Mouse (Mus musculus): ENCODE results near the gene Hspb8. TPM values are rescaled to one million over a fixed set of nuclear protein-coding genes. Genes with fewer than 3 reads are reported as not detected.
"Not testable (repeated sequence)": the region's sequence is repeated elsewhere in the genome, so short reads cannot be mapped to it uniquely, and the experiment has no call there.

The Hspb8 gene
- polyA plus RNA-seq, 1 experiment = 0.51 TPM

DNA sequence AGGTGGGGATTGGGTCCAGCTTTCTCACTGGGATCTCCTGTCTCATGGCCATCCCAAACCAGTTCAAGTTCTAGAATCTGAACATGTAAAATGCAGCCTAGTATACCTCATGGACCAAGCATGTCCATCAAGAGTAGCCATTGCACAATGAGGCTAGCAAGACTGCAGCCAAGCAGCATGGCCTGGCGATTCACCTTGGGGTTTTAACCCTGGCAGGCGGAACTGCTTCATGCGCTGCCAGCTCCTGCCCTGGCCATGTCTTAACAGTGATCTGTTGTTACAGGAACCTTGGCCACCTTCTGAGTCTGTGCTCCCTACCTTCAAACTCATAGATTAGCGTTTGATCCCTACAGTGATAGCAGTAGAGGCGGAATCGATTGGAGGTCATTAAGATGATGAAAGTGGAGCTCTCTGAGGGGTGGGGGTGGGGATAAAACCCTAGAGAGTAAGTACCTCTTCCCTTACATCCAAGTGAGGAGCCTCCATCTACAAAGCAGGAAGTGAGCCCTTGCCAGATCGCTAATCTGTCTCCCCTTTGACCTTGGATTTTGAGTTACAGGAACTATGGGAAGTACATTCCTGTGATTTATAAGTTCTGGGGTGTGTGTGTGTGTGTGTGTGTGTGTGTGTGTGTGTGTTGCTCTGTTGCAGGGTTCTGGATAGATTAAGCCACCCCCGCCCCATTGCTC is 22.5 kb downstream of the Hspb8 start:
- H3K4me1 ChIP-seq (ENCODE audit: control insufficient read depth, insufficient read depth, low read length) = no peaks in the 10 kb centered on the region
- no peak for TF ChIP-seq CTCF (IDR thresholded peaks at IDR 0.05; ENCODE audit: low read depth, low read length)
- no peak for TF ChIP-seq POLR2A (IDR thresholded peaks at IDR 0.05; ENCODE audit: borderline replicate concordance, low read depth, low read length)
- H3K4me3 ChIP-seq (ENCODE audit: insufficient read depth, low read length) = no peak overlapping the region
- H3K27ac ChIP-seq (ENCODE audit: insufficient read depth, low read depth, low read length) = no peak overlapping the region

DNA sequence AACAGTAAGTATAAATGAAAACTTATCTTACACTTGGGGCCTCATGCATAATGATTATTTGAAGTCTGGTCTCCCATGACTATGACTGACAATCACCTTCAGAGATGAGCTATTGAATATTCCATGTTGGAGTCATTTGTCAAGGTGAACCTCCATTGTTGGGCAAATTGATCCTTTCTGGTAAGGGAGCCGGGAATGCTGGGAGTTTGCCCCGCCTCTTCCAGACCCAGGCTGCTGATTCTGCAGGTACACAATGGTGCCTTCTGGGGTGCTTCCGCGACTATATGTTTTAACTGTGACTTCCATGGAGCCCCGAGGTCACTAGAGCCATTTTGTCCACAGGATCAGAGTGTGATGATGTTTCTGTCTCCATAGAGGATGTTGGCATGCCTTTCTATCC is 26.6 kb downstream of the Hspb8 start:
- Histone ChIP-seq H3K4me1 (ENCODE audit: control insufficient read depth, insufficient read depth, low read length) (no peaks in the 10 kb centered on the region), H3K27ac (ENCODE audit: insufficient read depth, low read depth, low read length) (no peak overlapping the region), H3K4me3 (ENCODE audit: insufficient read depth, low read length) (no peak overlapping the region)
- TF ChIP-seq POLR2A (IDR thresholded peaks at IDR 0.05; ENCODE audit: borderline replicate concordance, low read depth, low read length) (no peak), CTCF (IDR thresholded peaks at IDR 0.05; ENCODE audit: low read depth, low read length) (no peak)

DNA sequence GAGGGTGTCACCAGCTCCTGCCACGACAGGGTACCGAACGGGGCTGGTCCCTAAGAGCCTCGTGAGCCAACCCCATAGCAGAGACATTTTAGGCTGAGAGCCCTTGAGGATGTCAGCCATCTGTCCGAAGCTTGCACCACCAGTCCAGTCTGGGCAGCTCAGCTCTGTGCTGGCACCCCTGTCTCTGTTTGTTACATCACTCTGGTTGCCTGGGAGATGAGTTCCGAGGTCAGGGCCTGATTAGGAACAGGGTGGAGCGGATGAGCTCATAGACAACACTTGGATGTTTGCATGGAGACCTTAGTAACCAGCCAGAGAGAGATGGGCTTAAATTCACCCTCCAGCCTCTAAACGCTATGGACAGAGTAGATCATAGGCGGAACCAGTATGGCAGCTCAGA is 30.1 kb downstream of the Hspb8 start:
- Histone ChIP-seq H3K4me1 (ENCODE audit: control insufficient read depth, insufficient read depth, low read length) (no peaks in the 10 kb centered on the region), H3K4me3 (ENCODE audit: insufficient read depth, low read length) (no peak overlapping the region), H3K27ac (ENCODE audit: insufficient read depth, low read depth, low read length) (no peak overlapping the region)
- TF ChIP-seq CTCF (IDR thresholded peaks at IDR 0.05; ENCODE audit: low read depth, low read length) (no peak), POLR2A (IDR thresholded peaks at IDR 0.05; ENCODE audit: borderline replicate concordance, low read depth, low read length) (no peak)

DNA sequence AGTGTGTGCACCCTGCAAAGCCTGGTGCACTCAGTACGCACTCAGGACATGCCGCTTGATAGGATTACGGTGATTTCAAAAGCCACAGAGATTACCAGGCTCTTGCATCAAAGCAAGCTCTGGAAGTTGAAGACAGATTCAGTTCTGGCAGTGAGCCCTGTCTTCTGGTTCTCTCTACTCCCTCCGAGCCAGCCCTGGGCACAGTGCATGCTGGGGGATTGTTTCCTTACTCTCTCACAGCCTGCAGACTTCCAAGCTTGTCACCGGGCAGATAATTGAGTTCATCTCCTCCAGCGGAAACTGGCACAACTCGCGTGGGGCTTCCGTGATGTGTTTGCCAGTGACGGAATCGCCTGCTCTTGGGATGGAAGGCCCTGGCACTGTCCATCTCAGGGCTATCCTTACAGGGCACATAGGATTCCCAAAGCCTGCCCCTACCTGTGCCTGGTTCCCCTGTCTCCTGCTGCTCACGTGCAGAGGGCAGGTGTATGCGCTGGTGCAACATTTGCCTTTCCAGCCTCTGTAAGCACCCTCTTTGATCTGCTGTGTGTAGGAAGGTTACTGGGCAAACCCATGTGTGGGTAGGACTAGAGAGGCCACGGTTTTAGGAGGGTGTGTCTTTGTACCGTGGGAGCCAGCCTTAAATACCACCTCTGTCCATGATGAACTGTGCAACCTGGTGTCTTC is 32.7 kb downstream of the Hspb8 start:
- Histone ChIP-seq H3K4me1 (ENCODE audit: control insufficient read depth, insufficient read depth, low read length) (no peaks in the 10 kb centered on the region), H3K4me3 (ENCODE audit: insufficient read depth, low read length) (no peak overlapping the region), H3K27ac (ENCODE audit: insufficient read depth, low read depth, low read length) (no peak overlapping the region)
- no peak for TF ChIP-seq CTCF (IDR thresholded peaks at IDR 0.05; ENCODE audit: low read depth, low read length)
- TF ChIP-seq POLR2A (IDR thresholded peaks at IDR 0.05; ENCODE audit: borderline replicate concordance, low read depth, low read length) = no peak

DNA sequence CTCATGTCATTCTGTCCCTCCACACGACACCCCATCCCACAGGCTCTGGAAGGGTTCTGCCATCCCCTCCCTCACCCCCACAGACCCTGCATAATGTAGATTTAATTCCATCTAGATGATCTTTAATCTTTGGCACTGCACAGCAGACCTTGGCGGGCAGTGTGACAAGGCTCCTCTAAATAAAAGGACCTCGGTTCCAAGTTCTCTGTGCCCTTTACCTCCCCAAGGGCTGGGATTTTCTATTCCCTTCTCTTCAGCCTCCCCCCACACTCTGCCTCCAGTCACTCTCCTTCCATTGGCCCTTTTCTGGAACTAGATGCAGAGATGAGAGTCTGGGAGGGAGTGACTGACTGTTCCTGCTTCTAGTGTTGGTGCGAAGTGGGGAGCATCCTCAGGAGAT is 33.3 kb downstream of the Hspb8 start:
- TF ChIP-seq POLR2A (IDR thresholded peaks at IDR 0.05; ENCODE audit: borderline replicate concordance, low read depth, low read length) (no peak), CTCF (IDR thresholded peaks at IDR 0.05; ENCODE audit: low read depth, low read length) (no peak)
- no peak overlapping the region for H3K4me3 ChIP-seq (ENCODE audit: insufficient read depth, low read length)
- H3K4me1 ChIP-seq (ENCODE audit: control insufficient read depth, insufficient read depth, low read length) = no peaks in the 10 kb centered on the region

DNA sequence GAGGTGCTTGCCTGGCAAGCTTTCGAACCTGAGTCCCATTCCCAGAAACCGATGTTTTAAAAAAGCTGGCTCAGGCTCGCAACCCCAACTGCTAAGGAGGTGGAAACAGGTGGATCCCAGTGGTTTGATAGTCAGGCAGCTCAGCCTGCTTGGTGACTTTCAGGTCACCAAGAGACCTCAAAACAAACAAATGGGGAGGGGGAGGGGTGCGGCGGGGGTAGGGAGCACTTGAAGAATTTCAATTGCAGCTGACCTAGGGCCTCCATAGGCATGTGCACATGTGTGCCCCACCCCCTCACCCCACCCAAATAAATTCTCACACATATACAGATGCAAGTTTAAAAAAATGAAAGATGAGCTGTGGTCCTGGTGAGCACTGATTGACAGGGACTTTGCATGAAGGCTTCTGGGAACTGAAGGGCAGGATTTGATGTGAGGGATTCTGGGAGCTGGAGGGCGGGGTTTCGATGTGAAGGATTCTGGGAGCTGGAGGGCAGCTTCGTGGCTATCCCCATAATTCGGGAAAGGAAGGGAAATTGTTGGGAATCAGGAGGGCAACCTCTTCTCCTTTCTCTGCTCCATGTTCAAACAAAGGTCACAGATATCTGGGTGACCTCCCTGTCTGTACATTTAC is 35.2 kb downstream of the Hspb8 start:
- Histone ChIP-seq H3K4me3 (ENCODE audit: insufficient read depth, low read length) (no peak overlapping the region), H3K4me1 (ENCODE audit: control insufficient read depth, insufficient read depth, low read length) (no peaks in the 10 kb centered on the region), H3K27ac (ENCODE audit: insufficient read depth, low read depth, low read length) (no peak overlapping the region)
- TF ChIP-seq CTCF (IDR thresholded peaks at IDR 0.05; ENCODE audit: low read depth, low read length) = no peak
- no peak for TF ChIP-seq POLR2A (IDR thresholded peaks at IDR 0.05; ENCODE audit: borderline replicate concordance, low read depth, low read length)

More for the DNA sequence above, 33.3 kb downstream of the Hspb8 start:
- no peak overlapping the region for H3K27ac ChIP-seq (ENCODE audit: insufficient read depth, low read depth, low read length)

DNA sequence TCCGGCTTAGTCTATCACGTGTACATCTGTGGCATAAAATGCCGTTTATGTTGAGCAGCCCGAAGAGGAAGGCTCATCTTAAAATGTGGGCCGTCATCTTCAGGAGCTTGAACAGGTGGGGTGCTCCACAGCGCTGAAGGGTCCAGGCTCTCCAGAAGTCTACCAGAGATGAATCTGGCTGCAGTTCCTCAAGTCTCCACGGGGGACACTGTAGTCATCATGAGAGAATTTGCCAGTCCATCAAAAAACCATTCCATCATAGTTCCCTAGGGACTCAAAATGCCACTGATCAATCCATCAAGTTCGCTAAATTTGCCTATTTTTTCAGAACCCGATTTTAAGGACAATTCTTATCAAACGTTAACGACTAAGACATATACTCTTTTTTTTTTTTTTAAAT is 36.6 kb downstream of the Hspb8 start:
- TF ChIP-seq POLR2A (IDR thresholded peaks at IDR 0.05; ENCODE audit: borderline replicate concordance, low read depth, low read length) = no peak
- no peak for TF ChIP-seq CTCF (IDR thresholded peaks at IDR 0.05; ENCODE audit: low read depth, low read length)
- no peak overlapping the region for H3K27ac ChIP-seq (ENCODE audit: insufficient read depth, low read depth, low read length)
- no peak overlapping the region for H3K4me3 ChIP-seq (ENCODE audit: insufficient read depth, low read length)
- no peaks in the 10 kb centered on the region for H3K4me1 ChIP-seq (ENCODE audit: control insufficient read depth, insufficient read depth, low read length)

DNA sequence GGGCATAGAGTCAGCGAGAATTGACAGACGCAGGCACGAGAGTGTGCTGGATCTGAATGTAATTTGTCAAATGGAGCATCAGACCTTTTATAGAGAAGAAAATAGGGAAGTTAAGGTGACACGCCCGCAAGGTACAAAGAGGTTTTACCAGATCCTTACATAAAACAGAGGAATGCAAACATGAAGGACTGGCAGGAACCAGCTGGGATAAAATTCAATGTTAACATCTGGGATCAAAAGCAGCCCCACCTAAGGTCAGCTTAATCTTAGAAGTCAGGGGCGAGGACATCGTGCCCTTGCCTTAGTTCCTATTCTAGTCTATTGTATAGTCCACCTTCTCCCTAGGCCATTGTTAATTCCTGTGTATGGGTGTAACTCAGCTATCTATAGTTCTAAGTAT is 40.0 kb downstream of the Hspb8 start:
- not testable (repeated sequence) for H3K4me3 ChIP-seq (ENCODE audit: insufficient read depth, low read length); H3K27ac ChIP-seq (ENCODE audit: insufficient read depth, low read depth, low read length); H3K4me1 ChIP-seq (ENCODE audit: control insufficient read depth, insufficient read depth, low read length)

DNA sequence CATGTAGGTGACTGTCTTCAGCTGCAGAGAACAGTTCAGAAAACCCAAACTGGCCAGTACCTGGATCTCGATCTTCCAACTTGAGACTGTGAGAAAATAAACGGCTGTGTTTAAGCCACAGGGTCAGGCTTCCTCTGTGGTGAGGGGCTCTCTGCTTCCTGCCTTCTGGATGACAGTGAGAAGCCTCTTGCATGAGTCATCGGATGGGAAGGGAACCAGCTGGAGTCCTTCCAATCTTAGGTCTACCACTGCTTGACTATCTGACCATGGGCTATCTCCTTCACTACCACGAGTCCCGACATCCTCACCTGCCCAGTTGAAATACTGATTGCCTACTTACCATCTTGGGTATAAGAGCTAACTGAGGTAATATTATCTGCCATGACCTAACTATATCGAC is 40.9 kb downstream of the Hspb8 start:
- Histone ChIP-seq H3K4me3 (ENCODE audit: insufficient read depth, low read length) (no peak overlapping the region), H3K4me1 (ENCODE audit: control insufficient read depth, insufficient read depth, low read length) (no peaks in the 10 kb centered on the region), H3K27ac (ENCODE audit: insufficient read depth, low read depth, low read length) (no peak overlapping the region)
- no peak for TF ChIP-seq CTCF (IDR thresholded peaks at IDR 0.05; ENCODE audit: low read depth, low read length)

DNA sequence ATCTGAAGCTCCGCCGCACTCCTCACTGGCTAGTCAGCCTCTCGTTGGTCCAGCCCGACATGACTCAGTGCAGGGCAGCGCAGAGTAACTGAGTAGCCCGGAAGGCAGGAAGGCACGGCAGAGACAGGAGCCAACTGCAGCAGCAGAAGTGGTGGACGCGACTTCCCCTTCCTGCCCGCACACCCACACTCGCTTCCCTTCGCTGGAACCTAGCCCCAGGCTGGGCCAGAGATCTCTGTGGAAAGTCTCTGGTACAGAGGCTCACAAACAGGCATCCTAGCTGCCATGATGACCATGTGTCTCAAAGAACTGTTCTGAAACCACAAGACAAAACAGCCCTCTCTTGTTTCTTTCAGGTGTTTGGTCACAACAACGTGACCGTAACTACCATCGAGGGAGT is 41.4 kb downstream of the Hspb8 start:
- Histone ChIP-seq H3K4me3 (ENCODE audit: insufficient read depth, low read length) (no peak overlapping the region), H3K4me1 (ENCODE audit: control insufficient read depth, insufficient read depth, low read length) (no peaks in the 10 kb centered on the region), H3K27ac (ENCODE audit: insufficient read depth, low read depth, low read length) (no peak overlapping the region)
- no peak for TF ChIP-seq POLR2A (IDR thresholded peaks at IDR 0.05; ENCODE audit: borderline replicate concordance, low read depth, low read length)
- TF ChIP-seq CTCF (IDR thresholded peaks at IDR 0.05; ENCODE audit: low read depth, low read length) = no peak
